Mouse (Mus musculus) spleen, adult 2 months (tissue): ENCODE measurements at regions not wholly inside any gene's neighbourhood (a gene's known extent, or its start where the extent isn't known, plus 50 kb on each side); places are given as distances from the start of the nearest gene placed in this dataset.

Experiments
- DNase-seq, 2 experiments: peaks; one replicate each; pipeline versions ENCODE4 v3.0.0 to v3.0.0-alpha.2; 2012 to 2021; ENCODE audit warnings: low spot score in 2 of 2, low read depth in 1 of 2
- H3K27ac ChIP-seq: fragments of 200-500 bp; 2 replicates; pipeline ENCODE4 v1.5.1; 2012; ENCODE audit warnings: low read length, inconsistent platforms; ENCODE audit not compliant: insufficient read depth
- H3K27me3 ChIP-seq: fragments of 200-500 bp; 2 replicates; pipeline ENCODE4 v1.6.1; 2012; ENCODE audit warnings: mild to moderate bottlenecking, moderate library complexity, low read length, inconsistent platforms; ENCODE audit not compliant: control insufficient read depth, insufficient read depth
- H3K36me3 ChIP-seq: fragments of 200-500 bp; 2 replicates; pipeline ENCODE4 v1.6.1; 2012; ENCODE audit warnings: mild to moderate bottlenecking, low read length, inconsistent platforms; ENCODE audit not compliant: control insufficient read depth, insufficient read depth
- H3K4me1 ChIP-seq: fragments of 200-500 bp; 2 replicates; pipeline ENCODE4 v1.6.1; 2011; ENCODE audit warnings: inconsistent platforms; ENCODE audit not compliant: control insufficient read depth, insufficient read depth, insufficient read length
- H3K4me3 ChIP-seq: fragments of 200-500 bp; 2 replicates; pipeline ENCODE4 v1.5.1; 2011; ENCODE audit warnings: mild to moderate bottlenecking, inconsistent platforms; ENCODE audit not compliant: insufficient read depth, insufficient read length; ENCODE audit errors: extremely low read depth
- CTCF ChIP-seq: fragments of 200-500 bp; IDR thresholded peaks from 2 replicates; pipeline ENCODE4 v1.5.1; 2011; ENCODE audit warnings: mild to moderate bottlenecking, inconsistent platforms; ENCODE audit not compliant: insufficient read depth, insufficient read length, insufficient replicate concordance; ENCODE audit errors: extremely low read depth
- POLR2A ChIP-seq: fragments of 200-500 bp; IDR thresholded peaks from 2 replicates; pipeline ENCODE4 v1.6.1; 2011; ENCODE audit warnings: low read depth, low read length, inconsistent platforms
- WGBS: fragments of 180-500 bp; shearing (Covaris S2); methylation state at CpG from one replicate; pipeline ENCODE4 v1.1.7; 2018; 5-methylcytosine and 5-hydroxymethylcytosine counted together

DNA sequence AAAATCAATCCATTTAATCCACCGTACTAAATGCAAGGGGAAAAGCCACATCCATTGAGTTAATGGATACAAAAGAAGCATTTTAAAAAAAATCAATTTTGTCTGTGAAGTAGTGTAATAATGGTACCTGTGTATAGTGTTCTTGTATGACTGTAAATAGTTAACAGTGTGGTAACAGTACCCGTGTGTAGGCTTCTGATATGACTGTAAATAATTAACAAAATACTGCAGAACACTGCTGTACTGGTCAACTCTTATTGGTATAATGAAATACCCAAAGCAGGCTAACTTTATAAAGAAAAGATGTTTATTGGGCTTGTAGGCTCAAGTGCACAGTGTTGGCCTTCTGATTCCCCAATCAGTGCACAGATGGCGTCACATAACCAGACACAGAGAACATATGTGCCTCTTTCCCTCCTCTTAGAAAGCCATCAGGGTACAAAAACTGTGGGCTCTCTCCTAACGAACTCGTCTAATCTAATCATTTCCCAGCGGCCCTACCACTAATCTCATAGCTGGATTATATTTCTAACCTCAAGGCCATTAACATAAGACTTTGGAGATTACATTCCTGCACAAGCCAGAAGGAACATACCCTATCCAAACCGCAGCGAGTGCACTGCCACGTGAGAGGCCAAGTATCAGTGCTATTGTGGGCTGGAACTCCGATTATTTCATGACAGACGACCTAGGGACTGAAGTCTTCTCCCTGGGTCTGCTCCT lies 237.4 kb downstream of the Cxcl12 start:
- Histone ChIP-seq H3K27ac (no peak overlapping the region), H3K4me1 (no peaks in the 10 kb centered on the region), H3K36me3 (no peaks in the 10 kb centered on the region), H3K27me3 (no peaks in the 10 kb centered on the region), H3K4me3 (no peak overlapping the region)
- TF ChIP-seq POLR2A: no peak
- TF ChIP-seq CTCF: no peak
- no peak for DNase-seq
- 90% methylated on average over 11 of the region's 11 CpGs for WGBS

DNA sequence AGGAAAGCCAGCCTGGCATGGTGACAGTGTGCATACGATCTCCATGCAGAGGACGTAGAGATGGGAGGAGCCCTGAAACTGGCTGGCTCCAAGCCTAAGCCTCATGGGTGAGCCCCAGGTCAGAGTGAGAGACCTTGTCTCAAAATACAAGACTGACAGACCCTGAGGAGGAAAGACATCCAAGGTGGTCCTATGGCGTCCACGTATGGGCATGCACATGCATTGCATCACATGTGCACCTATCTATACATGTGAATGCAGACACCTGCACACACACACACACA lies 237.9 kb downstream of the Cxcl12 start:
- no peak for TF ChIP-seq POLR2A
- TF ChIP-seq CTCF: no peak
- Histone ChIP-seq H3K36me3 (no peaks in the 10 kb centered on the region), H3K4me1 (no peaks in the 10 kb centered on the region), H3K4me3 (no peak overlapping the region), H3K27ac (no peak overlapping the region), H3K27me3 (no peaks in the 10 kb centered on the region)
- no peak for DNase-seq
- 89% methylated on average over 4 of the region's 4 CpGs for WGBS

DNA sequence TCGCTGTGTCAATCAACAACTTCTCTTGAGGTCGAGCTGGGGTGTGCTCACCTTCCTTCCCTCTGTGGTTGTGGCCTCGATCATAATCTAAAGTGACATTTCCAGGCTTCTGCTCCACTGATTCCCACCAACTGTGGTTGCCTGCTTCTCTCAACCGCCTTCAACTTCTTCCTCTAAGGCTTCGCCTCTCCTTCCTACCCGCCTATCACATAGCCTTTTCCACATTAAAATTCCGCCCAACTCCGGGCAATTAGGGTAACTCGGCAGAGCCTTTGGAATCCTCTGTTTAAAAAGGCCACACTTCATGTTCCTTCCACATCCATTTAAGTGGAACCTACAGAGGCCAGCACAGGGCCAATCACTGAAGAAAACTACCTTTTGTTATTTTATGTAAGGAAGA lies 238.4 kb downstream of the Cxcl12 start:
- TF ChIP-seq POLR2A: no peak
- no peak for TF ChIP-seq CTCF
- no peak overlapping the region for H3K4me3 ChIP-seq
- H3K27ac ChIP-seq: no peak overlapping the region
- H3K27me3 ChIP-seq: no peaks in the 10 kb centered on the region
- no peaks in the 10 kb centered on the region for H3K36me3 ChIP-seq
- DNase-seq: no peak
- 55% methylated on average over 9 of the region's 9 CpGs for WGBS
- no peaks in the 10 kb centered on the region for H3K4me1 ChIP-seq

DNA sequence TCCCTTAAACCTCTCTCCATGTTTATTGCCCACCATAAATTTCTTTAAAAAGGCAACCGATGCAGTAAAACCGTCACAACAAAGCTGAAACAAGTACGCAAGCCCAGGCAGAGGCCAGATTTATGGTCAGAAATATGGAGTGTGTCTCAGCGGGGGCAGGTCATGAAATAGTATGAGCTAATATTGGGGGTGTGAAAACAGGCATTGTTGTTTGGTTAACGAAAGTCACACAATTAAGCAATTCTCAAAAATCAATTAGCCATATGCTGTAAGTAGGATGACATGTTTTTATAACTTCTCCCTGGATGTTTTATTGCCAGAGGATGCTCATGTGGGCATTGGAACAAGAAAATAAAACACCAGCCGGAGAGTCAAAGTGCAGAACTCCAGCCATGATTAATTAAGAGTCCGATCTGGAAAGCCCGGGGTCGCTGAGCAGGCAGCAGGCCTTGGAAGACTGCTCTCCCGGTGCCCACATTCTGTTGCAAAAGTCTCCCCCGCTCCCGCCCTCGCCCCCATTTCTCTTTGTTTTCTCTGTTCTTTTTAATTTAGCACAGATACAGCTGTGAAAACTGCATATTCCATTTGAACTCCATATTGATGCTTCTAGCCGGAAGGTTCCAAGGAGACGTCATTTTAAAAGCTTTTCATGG lies 239.0 kb downstream of the Cxcl12 start:
- TF ChIP-seq POLR2A (no peak), CTCF (no peak)
- Histone ChIP-seq H3K4me1 (no peaks in the 10 kb centered on the region), H3K36me3 (no peaks in the 10 kb centered on the region), H3K27me3 (no peaks in the 10 kb centered on the region), H3K4me3 (no peak overlapping the region), H3K27ac (no peak overlapping the region)
- DNase-seq: no peak
- 92% methylated on average over 15 of the region's 15 CpGs for WGBS

DNA sequence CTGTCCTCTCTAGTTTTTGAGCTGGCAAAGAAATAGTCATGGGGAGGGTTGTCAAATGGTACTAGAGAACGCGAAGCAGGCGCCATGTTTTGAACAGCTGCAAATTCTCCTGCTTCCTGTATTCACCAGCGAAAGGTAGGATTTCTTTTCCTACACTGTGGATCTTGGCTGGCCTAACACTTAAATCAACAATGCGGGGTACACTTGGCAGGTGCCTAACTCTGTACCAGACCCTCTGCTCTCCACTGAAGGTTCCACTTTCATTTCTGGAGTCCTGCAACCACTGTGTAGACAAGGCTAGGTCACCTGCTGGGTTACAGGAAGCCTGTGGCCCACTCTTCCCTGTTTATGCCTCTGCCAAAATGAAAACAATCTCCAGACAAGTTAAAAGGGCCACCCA lies 239.6 kb downstream of the Cxcl12 start:
- no peak for DNase-seq
- H3K4me3 ChIP-seq: no peak overlapping the region
- 90% methylated on average over 5 of the region's 5 CpGs for WGBS

DNA sequence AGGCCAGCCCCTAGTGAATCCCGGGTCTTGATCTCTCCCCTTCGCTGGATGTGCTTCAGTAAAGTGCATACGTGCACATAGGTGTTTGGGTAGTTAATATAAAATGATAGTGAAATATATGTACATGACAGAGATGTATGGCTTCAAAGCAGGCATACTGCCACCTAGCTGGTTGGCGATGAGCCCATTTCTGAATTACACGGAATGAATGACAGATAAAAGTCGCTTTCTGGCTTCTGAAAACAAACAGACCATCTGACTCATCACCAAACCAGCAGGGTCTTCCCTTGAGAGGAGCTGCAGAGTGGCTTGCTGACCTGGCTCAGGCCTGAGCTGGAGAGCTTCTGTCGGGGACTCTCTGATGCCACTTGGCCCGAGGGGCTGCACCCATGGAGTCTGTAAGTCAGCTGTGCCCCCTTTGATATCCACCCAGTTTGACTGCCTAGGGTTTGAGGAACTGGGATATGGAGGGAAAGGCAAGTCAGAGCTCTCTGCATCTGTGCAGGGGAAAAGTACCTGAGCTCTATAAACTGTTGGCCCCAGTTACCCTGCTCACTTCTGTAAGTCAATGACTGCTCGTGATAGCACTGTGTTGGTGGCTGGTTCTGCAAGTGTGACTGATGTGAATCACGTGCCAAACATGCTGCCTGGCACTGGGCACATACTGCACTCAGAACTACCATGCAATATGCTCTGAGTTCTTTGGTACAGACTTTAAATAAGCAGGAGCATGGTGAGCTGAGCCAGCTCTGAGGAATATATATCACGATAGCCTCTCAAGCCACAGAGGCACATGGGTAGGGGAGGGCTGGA lies 240.8 kb downstream of the Cxcl12 start:
- H3K27me3 ChIP-seq: no peaks in the 10 kb centered on the region
- H3K27ac ChIP-seq: no peak overlapping the region
- no peaks in the 10 kb centered on the region for H3K4me1 ChIP-seq
- TF ChIP-seq CTCF: no peak
- no peak for TF ChIP-seq POLR2A
- H3K4me3 ChIP-seq: no peak overlapping the region
- 82% methylated on average over 11 of the region's 11 CpGs for WGBS
- no peaks in the 10 kb centered on the region for H3K36me3 ChIP-seq
- DNase-seq: no peak

More for the DNA sequence above, 239.6 kb downstream of the Cxcl12 start:
- Histone ChIP-seq H3K27me3 (no peaks in the 10 kb centered on the region), H3K4me1 (no peaks in the 10 kb centered on the region), H3K36me3 (no peaks in the 10 kb centered on the region), H3K27ac (no peak overlapping the region)
- TF ChIP-seq POLR2A: no peak

DNA sequence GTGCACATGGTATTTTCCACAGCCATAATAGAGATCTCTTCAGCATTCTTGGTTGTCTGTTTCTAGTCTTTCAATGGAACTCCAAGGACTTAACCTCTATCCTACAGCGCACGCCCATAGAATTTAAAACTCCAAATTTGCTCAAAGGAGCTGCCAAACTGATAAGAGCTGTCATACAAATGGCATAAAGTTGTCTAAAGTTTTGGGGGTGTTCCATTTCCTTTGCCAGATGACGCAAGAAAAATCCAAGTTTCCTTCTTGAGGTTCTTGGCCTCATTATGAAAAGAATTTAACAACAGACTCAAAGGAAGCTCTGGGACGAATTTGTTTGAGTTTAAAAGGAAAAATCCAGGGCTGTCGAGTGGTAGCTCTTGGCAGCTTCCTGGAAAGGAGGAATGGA lies 246.6 kb downstream of the Cxcl12 start:
- WGBS: 76% methylated on average over 5 of the region's 5 CpGs
- Histone ChIP-seq H3K27ac (no peak overlapping the region), H3K27me3 (no peaks in the 10 kb centered on the region), H3K4me1 (no peaks in the 10 kb centered on the region), H3K4me3 (no peak overlapping the region), H3K36me3 (no peaks in the 10 kb centered on the region)
- DNase-seq: no peak
- TF ChIP-seq POLR2A (no peak), CTCF (no peak)
